Mouse (Mus musculus) thymus, postnatal 4 days (tissue): Measurements from ENCODE around the gene Tnks1bp1.

Experiments
- DNase-seq: peaks from one replicate; pipeline ENCODE4 v3.0.0; 2021

The Tnks1bp1 gene

GRCm38 (mm10) chr2:85095906-85096305, 48.1 kb downstream of the Tnks1bp1 start:
- DNase-seq: no peak

- DNase-seq: no peak
Measured at GRCm38 (mm10) chr2:85098014-85098413, 50.2 kb downstream of the Tnks1bp1 start.

- no peak for DNase-seq
Measured at GRCm38 (mm10) chr2:85098824-85099511, 51.1 kb downstream of the Tnks1bp1 start.

- no peak for DNase-seq
Measured at GRCm38 (mm10) chr2:85103201-85103600, 55.4 kb downstream of the Tnks1bp1 start.

- no peak for DNase-seq
Measured at GRCm38 (mm10) chr2:85105426-85106013, 57.7 kb downstream of the Tnks1bp1 start.

GRCm38 (mm10) chr2:85106068-85106790, 58.4 kb downstream of the Tnks1bp1 start:
- no peak for DNase-seq

- no peak for DNase-seq
Measured at GRCm38 (mm10) chr2:85106941-85107340, 59.1 kb downstream of the Tnks1bp1 start.

- DNase-seq: no peak
Measured at GRCm38 (mm10) chr2:85110288-85110875, 62.6 kb downstream of the Tnks1bp1 start.
